Mouse (Mus musculus): ENCODE measurements around the gene Cyyr1. TPM values are rescaled to one million over a fixed set of nuclear protein-coding genes. Genes with fewer than 3 reads are reported as not detected.

Gene Cyyr1
- total and polyA plus RNA-seq, 3 experiments, result not detected

GRCm38 (mm10) chr16:85474552-85475071, 78.6 kb downstream of the Cyyr1 start:
- Histone ChIP-seq H3K4me3 (replicated peaks in 1 of 3; ENCODE audit: low read depth in 2 of 3, low read length in 2 of 3, poor library complexity in 1 of 3) (no peak overlapping the region), H3K4me2 (ENCODE audit: insufficient read depth, low read depth, poor library complexity, severe bottlenecking) (no peak overlapping the region), H3K9me3 (replicated peaks; ENCODE audit: low read length) (no peaks in the 10 kb centered on the region), H3K4me1 (ENCODE audit: control insufficient read depth in 1 of 2, insufficient read depth in 2 of 2) (peaks cover 0 to 24% of the 10 kb centered on the region in 2 experiments; a peak in 2 of 4 replicates), H3K79me2 (replicated peaks; ENCODE audit: control insufficient read depth, extremely low read depth, insufficient read depth, poor library complexity, severe bottlenecking) (no peaks in the 10 kb centered on the region), H3K9ac (ENCODE audit: insufficient read depth, low read depth) (no peak overlapping the region), H3K36me3 (replicated peaks in 1 of 2; ENCODE audit: control insufficient read depth in 1 of 2, insufficient read depth in 1 of 2, low read length in 1 of 2) (no peaks in the 10 kb centered on the region), H3K27ac (ENCODE audit: insufficient read depth, low read depth) (no peak overlapping the region), H3K27me3 (replicated peaks) (no peaks in the 10 kb centered on the region)
- in situ Hi-C loops (cut with MboI; ENCODE audit: low pct_ligation_motif_present, low pct_unique_long_range_greater_than_20kb, low sequenced_read_pairs), result no loop called here
- dilution Hi-C loops (cut with MboI; ENCODE audit: extremely low pct_ligation_motif_present, extremely low pct_unique_long_range_greater_than_20kb, low sequenced_read_pairs), result no loop called here
- TF ChIP-seq NELFE (IDR thresholded peaks at IDR 0.05; ENCODE audit: low read depth, low read length), result no peak
- no peak for TF ChIP-seq RAD21 (IDR thresholded peaks at IDR 0.05; ENCODE audit: low read depth, low read length)
- no peak for TF ChIP-seq RCOR1 (conservative IDR thresholded peaks at IDR 0.05; ENCODE audit: low read depth, low read length)
- TF ChIP-seq JUN (IDR thresholded peaks at IDR 0.05; ENCODE audit: insufficient read depth, low read depth, low read length), result no peak
- DNase-seq (ENCODE audit: extremely low read depth), result no peak

DNA sequence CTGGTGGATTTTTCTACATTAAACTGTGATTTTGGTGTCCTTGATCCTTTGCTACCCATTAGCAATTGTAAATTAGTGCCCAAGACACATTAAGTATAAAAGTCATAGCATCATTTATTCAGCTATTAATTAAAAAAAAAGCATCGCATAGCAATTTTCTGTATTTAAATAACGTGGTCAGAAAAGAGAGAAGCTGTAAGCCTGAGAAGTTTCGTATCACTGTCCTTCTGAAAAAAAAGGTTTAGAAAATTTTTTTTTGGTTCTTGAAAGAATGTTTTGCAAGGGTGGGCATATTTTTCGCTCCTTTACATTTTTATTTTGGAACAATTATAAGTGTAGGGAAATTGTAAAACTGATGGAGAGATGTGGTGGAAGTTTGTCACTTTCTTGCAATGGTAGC, 83.1 kb downstream of the Cyyr1 start:
- 0 out of 2 replicates have a peak, but pooled peaks have one; percentile 65 for TF ChIP-seq MAFK (IDR thresholded peaks at IDR 0.05; ENCODE audit: insufficient replicate concordance, low read length)
- peak; percentile 27; the same call in 1 of the 2 replicates for TF ChIP-seq EP300 (IDR thresholded peaks at IDR 0.05; ENCODE audit: low read length)
- no peak for TF ChIP-seq USF1 (IDR thresholded peaks at IDR 0.05; ENCODE audit: low read depth, low read length)
- TF ChIP-seq NRF1 (IDR thresholded peaks at IDR 0.05; ENCODE audit: low read depth, low read length), result no peak
- peak; percentile 83 for TF ChIP-seq ZNF384 (IDR thresholded peaks at IDR 0.05; ENCODE audit: low read depth, low read length)
- TF ChIP-seq POLR2AphosphoS2 (IDR thresholded peaks at IDR 0.05; ENCODE audit: low read depth, low read length), result no peak
- TF ChIP-seq GABPA (IDR thresholded peaks at IDR 0.05; ENCODE audit: insufficient replicate concordance, low read depth, low read length), result no peak
- TF ChIP-seq JUND (conservative IDR thresholded peaks at IDR 0.05; ENCODE audit: low read depth, low read length), result no peak
- no peak for TF ChIP-seq KAT2A (IDR thresholded peaks at IDR 0.05; ENCODE audit: insufficient replicate concordance, low read length)
- no peak overlapping the region for H3K27ac ChIP-seq (ENCODE audit: insufficient read depth, low read depth)
- no peak overlapping the region for H3K4me2 ChIP-seq (ENCODE audit: insufficient read depth, low read depth, poor library complexity, severe bottlenecking)
- no peaks in the 10 kb centered on the region for H3K9me3 ChIP-seq (replicated peaks; ENCODE audit: low read length)
- H3K27me3 ChIP-seq (replicated peaks), result no peaks in the 10 kb centered on the region
- no peak overlapping the region for H3K9ac ChIP-seq (ENCODE audit: insufficient read depth, low read depth)
- no peaks in the 10 kb centered on the region for H3K36me3 ChIP-seq (replicated peaks in 1 of 2; ENCODE audit: control insufficient read depth in 1 of 2, insufficient read depth in 1 of 2, low read length in 1 of 2)
- H3K79me2 ChIP-seq (replicated peaks; ENCODE audit: control insufficient read depth, extremely low read depth, insufficient read depth, poor library complexity, severe bottlenecking), result no peaks in the 10 kb centered on the region
- H3K4me3 ChIP-seq (replicated peaks in 1 of 3; ENCODE audit: low read depth in 2 of 3, low read length in 2 of 3, poor library complexity in 1 of 3), result no peak overlapping the region
- in situ Hi-C loops (cut with MboI; ENCODE audit: low pct_ligation_motif_present, low pct_unique_long_range_greater_than_20kb, low sequenced_read_pairs) (no loop called here), dilution Hi-C loops (cut with MboI; ENCODE audit: extremely low pct_ligation_motif_present, extremely low pct_unique_long_range_greater_than_20kb, low sequenced_read_pairs) (no loop called here)
- H3K4me1 ChIP-seq (ENCODE audit: control insufficient read depth in 1 of 2, insufficient read depth in 2 of 2), result peaks cover 0 to 24% of the 10 kb centered on the region in 2 experiments; a peak in 2 of 4 replicates
- no peak for DNase-seq (ENCODE audit: extremely low read depth)

GRCm38 (mm10) chr16:85455043-85455442, 98.2 kb downstream of the Cyyr1 start:
- TF ChIP-seq PAX5 (IDR thresholded peaks at IDR 0.05; ENCODE audit: low read length) (no peak), JUN (IDR thresholded peaks at IDR 0.05; ENCODE audit: insufficient read depth, low read depth, low read length) (no peak), ZNF384 (IDR thresholded peaks at IDR 0.05; ENCODE audit: low read depth, low read length) (peak; percentile 68), MXI1 (IDR thresholded peaks at IDR 0.05; ENCODE audit: low read depth, low read length) (no peak)
- dilution Hi-C loops (cut with MboI; ENCODE audit: extremely low pct_ligation_motif_present, extremely low pct_unique_long_range_greater_than_20kb, low sequenced_read_pairs) (no loop called here), in situ Hi-C loops (cut with MboI; ENCODE audit: low pct_ligation_motif_present, low pct_unique_long_range_greater_than_20kb, low sequenced_read_pairs) (no loop called here)
- peak; percentile 62 for DNase-seq (ENCODE audit: extremely low read depth)
- no peaks in the 10 kb centered on the region for H3K79me2 ChIP-seq (replicated peaks; ENCODE audit: control insufficient read depth, extremely low read depth, insufficient read depth, poor library complexity, severe bottlenecking)
- no peak overlapping the region for H3K27ac ChIP-seq (ENCODE audit: insufficient read depth, low read depth)
- no peaks in the 10 kb centered on the region for H3K27me3 ChIP-seq (replicated peaks)
- H3K4me1 ChIP-seq (ENCODE audit: control insufficient read depth in 1 of 2, insufficient read depth in 2 of 2), result peaks cover 3 to 30% of the 10 kb centered on the region in 2 experiments; a peak in 3 of 4 replicates
- H3K4me2 ChIP-seq (ENCODE audit: insufficient read depth, low read depth, poor library complexity, severe bottlenecking), result peak overlapping the region; percentile 29; the same call in 1 of the 2 replicates
- no peaks in the 10 kb centered on the region for H3K9me3 ChIP-seq (replicated peaks; ENCODE audit: low read length)
- H3K36me3 ChIP-seq (replicated peaks in 1 of 2; ENCODE audit: control insufficient read depth in 1 of 2, insufficient read depth in 1 of 2, low read length in 1 of 2), result no peaks in the 10 kb centered on the region
- H3K9ac ChIP-seq (ENCODE audit: insufficient read depth, low read depth), result no peak overlapping the region
- H3K4me3 ChIP-seq (replicated peaks in 1 of 3; ENCODE audit: low read depth in 2 of 3, low read length in 2 of 3, poor library complexity in 1 of 3), result no peak overlapping the region

All from CH12.LX (cell line).